Comparison of ENCODE assay signal across 8 mouse cellular contexts in genomic region chr4:134975261-134975928, GRCm38 (mm10). TPM values are rescaled to one million over a fixed set of nuclear protein-coding genes. Genes with fewer than 3 reads are reported as not detected.
DNase-seq lines count a peak whose midpoint lies in the region; ATAC-seq and TF ChIP-seq lines count a peak whose summit lies in the region.

No protein-coding gene starts in this region.

- no peak overlapping the region for H3K4me3 ChIP-seq in kidney, embryonic 16.5 days (ENCODE audit: low read length)
- H3K4me3 ChIP-seq in ES-Bruce4 (ENCODE audit: low read depth, low read length) = no peak overlapping the region
- no peak overlapping the region for H3K4me3 ChIP-seq in embryonic facial prominence, embryonic 15.5 days (replicated peaks)
- H3K4me3 ChIP-seq in limb, embryonic 15.5 days = no peak overlapping the region
- H3K4me3 ChIP-seq in heart, embryonic 11.5 days (ENCODE audit: low read depth, low read length) = no peak overlapping the region

- no peak overlapping the region for H3K9ac ChIP-seq in kidney, embryonic 16.5 days (replicated peaks; ENCODE audit: low read length)
- H3K9ac ChIP-seq in ES-Bruce4 (ENCODE audit: low read depth, poor library complexity, severe bottlenecking) = no peak overlapping the region
- H3K9ac ChIP-seq in embryonic facial prominence, embryonic 15.5 days = no peak overlapping the region
- H3K9ac ChIP-seq in limb, embryonic 15.5 days = no peak overlapping the region
- no peak overlapping the region for H3K9ac ChIP-seq in heart, embryonic 11.5 days (ENCODE audit: low read depth, low read length)

- no peaks in the 10 kb centered on the region for H3K36me3 ChIP-seq in kidney, embryonic 16.5 days (ENCODE audit: insufficient read depth, low read length)
- H3K36me3 ChIP-seq in ES-Bruce4 (ENCODE audit: control insufficient read depth, insufficient read depth, low read length, poor library complexity, severe bottlenecking) = no peaks in the 10 kb centered on the region
- H3K36me3 ChIP-seq in embryonic facial prominence, embryonic 15.5 days = no peaks in the 10 kb centered on the region
- no peaks in the 10 kb centered on the region for H3K36me3 ChIP-seq in limb, embryonic 15.5 days
- no peaks in the 10 kb centered on the region for H3K36me3 ChIP-seq in heart, embryonic 11.5 days (ENCODE audit: control insufficient read depth, insufficient read depth, low read length)

- no peak overlapping the region for H3K27ac ChIP-seq in kidney, embryonic 16.5 days (ENCODE audit: low read length)
- no peak overlapping the region for H3K27ac ChIP-seq in ES-Bruce4 (ENCODE audit: insufficient read depth, low read length)
- H3K27ac ChIP-seq in embryonic facial prominence, embryonic 15.5 days (replicated peaks) = peak overlapping the region; percentile 48; the same call in 1 of the 2 replicates
- peak overlapping the region; percentile 63 for H3K27ac ChIP-seq in limb, embryonic 15.5 days
- H3K27ac ChIP-seq in heart, embryonic 11.5 days (ENCODE audit: low read depth, low read length) = no peak overlapping the region

- no peaks in the 10 kb centered on the region for H3K4me1 ChIP-seq in kidney, embryonic 16.5 days (ENCODE audit: insufficient read depth, low read length)
- no peaks in the 10 kb centered on the region for H3K4me1 ChIP-seq in ES-Bruce4 (ENCODE audit: control insufficient read depth, insufficient read depth, low read length)
- peaks cover 5% of the 10 kb centered on the region; the same call in 1 of the 2 replicates for H3K4me1 ChIP-seq in embryonic facial prominence, embryonic 15.5 days
- peaks cover 29% of the 10 kb centered on the region for H3K4me1 ChIP-seq in limb, embryonic 15.5 days
- no peaks in the 10 kb centered on the region for H3K4me1 ChIP-seq in heart, embryonic 11.5 days (ENCODE audit: control insufficient read depth, insufficient read depth, low read length)

- no peak for TF ChIP-seq POLR2A in ES-Bruce4 (IDR thresholded peaks at IDR 0.05; ENCODE audit: insufficient read depth, low read length)

- no peaks in the 10 kb centered on the region for H3K27me3 ChIP-seq in kidney, embryonic 16.5 days (ENCODE audit: insufficient read depth, low read length)
- no peaks in the 10 kb centered on the region for H3K27me3 ChIP-seq in ES-Bruce4 (ENCODE audit: control insufficient read depth, insufficient read depth, low read length, poor library complexity, severe bottlenecking)
- no peaks in the 10 kb centered on the region for H3K27me3 ChIP-seq in embryonic facial prominence, embryonic 15.5 days
- no peaks in the 10 kb centered on the region for H3K27me3 ChIP-seq in limb, embryonic 15.5 days
- H3K27me3 ChIP-seq in heart, embryonic 11.5 days (ENCODE audit: control insufficient read depth, insufficient read depth, low read length) = no peaks in the 10 kb centered on the region

- no peak for DNase-seq in kidney, adult 8-10 months
- DNase-seq in c-Kit-positive CD71-positive TER-119-positive erythroid progenitor cells, embryonic 14.5 days (ENCODE audit: low spot score) = no peak
- no peak for DNase-seq in thymus, postnatal 25 days

- no peak for TF ChIP-seq EP300 in ES-Bruce4 (IDR thresholded peaks at IDR 0.05; ENCODE audit: insufficient read depth, low read depth, low read length)

- H3K4me2 ChIP-seq in kidney, embryonic 16.5 days (replicated peaks; ENCODE audit: low read depth, low read length) = no peak overlapping the region
- H3K4me2 ChIP-seq in embryonic facial prominence, embryonic 15.5 days (replicated peaks) = no peak overlapping the region
- H3K4me2 ChIP-seq in limb, embryonic 15.5 days = no peak overlapping the region
- H3K4me2 ChIP-seq in heart, embryonic 11.5 days = no peak overlapping the region

- 0 out of 2 replicates have a peak, but pooled peaks have one; percentile 57 for ATAC-seq in kidney, embryonic 16.5 days (ENCODE audit: low FRiP score, low TSS enrichment)
- peak; percentile 85 for ATAC-seq in embryonic facial prominence, embryonic 15.5 days (ENCODE audit: insufficient number of reproducible peaks, low FRiP score, low TSS enrichment, low read depth)
- ATAC-seq in limb, embryonic 15.5 days (ENCODE audit: insufficient number of reproducible peaks, low FRiP score, low TSS enrichment, low read depth) = peak; percentile 78
- ATAC-seq in heart, embryonic 11.5 days (replicated peaks; ENCODE audit: insufficient number of reproducible peaks, low FRiP score, low TSS enrichment) = no peak

- no peaks in the 10 kb centered on the region; the same call in 1 of the 2 replicates for H3K9me3 ChIP-seq in kidney, embryonic 16.5 days (ENCODE audit: low read length)
- H3K9me3 ChIP-seq in ES-Bruce4 (replicated peaks; ENCODE audit: control insufficient read depth, insufficient read depth, low read length, poor library complexity, severe bottlenecking) = no peaks in the 10 kb centered on the region; the same call in 1 of the 2 replicates
- 0 out of 2 replicates have a peak, but pooled peaks cover 2% of the 10 kb centered on the region for H3K9me3 ChIP-seq in embryonic facial prominence, embryonic 15.5 days (replicated peaks)
- H3K9me3 ChIP-seq in limb, embryonic 15.5 days = no peaks in the 10 kb centered on the region
- no peaks in the 10 kb centered on the region for H3K9me3 ChIP-seq in heart, embryonic 11.5 days (replicated peaks; ENCODE audit: control insufficient read depth, low read length)

- peak; percentile 73 for TF ChIP-seq CTCF in ES-Bruce4 (IDR thresholded peaks at IDR 0.05; ENCODE audit: low read depth, low read length)

- WGBS in kidney, embryonic 16.5 days = 30% methylated on average over 14 of the region's 14 CpGs
- 14% methylated on average over 14 of the region's 14 CpGs for WGBS in embryonic facial prominence, embryonic 15.5 days
- 23% methylated on average over 14 of the region's 14 CpGs for WGBS in limb, embryonic 15.5 days
- WGBS in heart, embryonic 11.5 days (ENCODE audit: insufficient replicate concordance) = 30% methylated on average over 14 of the region's 14 CpGs

RNA-seq across cellular contexts. Expression of gene Syf2, which starts 44.7 kb away (rescaled TPM):
- polyA plus RNA-seq in kidney, embryonic 16.5 days (2015; fragmentation: Nextera tagmentation; extraction: Ambion mirVana) = 82.6 and 90.6 TPM in 2 replicates
- polyA plus RNA-seq in ES-Bruce4 (2011; ENCODE audit: insufficient read depth, insufficient read length, low read depth, missing spikeins) = 52.6 and 53.3 TPM in 2 replicates
- polyA plus RNA-seq in embryonic facial prominence, embryonic 15.5 days (2015; fragmentation: Nextera tagmentation; extraction: Ambion mirVana) = 77.8 and 83.6 TPM in 2 replicates
- polyA plus RNA-seq in limb, embryonic 15.5 days (2015; fragmentation: Nextera tagmentation; extraction: Ambion mirVana) = 76.6 and 80.6 TPM in 2 replicates
- 59.5 and 61.5 TPM in 2 replicates for polyA plus RNA-seq in heart, embryonic 11.5 days (2014; fragmentation: Nextera tagmentation; extraction: Ambion mirVana)

RNA-seq across cellular contexts. Expression of gene Rsrp1, which starts 52.0 kb away (rescaled TPM):
- polyA plus RNA-seq in kidney, embryonic 16.5 days (2015; fragmentation: Nextera tagmentation; extraction: Ambion mirVana) = 449 and 450 TPM in 2 replicates
- 209 and 226 TPM in 2 replicates for polyA plus RNA-seq in ES-Bruce4 (2011; ENCODE audit: insufficient read depth, insufficient read length, low read depth, missing spikeins)
- 505 and 540 TPM in 2 replicates for polyA plus RNA-seq in embryonic facial prominence, embryonic 15.5 days (2015; fragmentation: Nextera tagmentation; extraction: Ambion mirVana)
- 496 and 523 TPM in 2 replicates for polyA plus RNA-seq in limb, embryonic 15.5 days (2015; fragmentation: Nextera tagmentation; extraction: Ambion mirVana)
- 331 and 353 TPM in 2 replicates for polyA plus RNA-seq in heart, embryonic 11.5 days (2014; fragmentation: Nextera tagmentation; extraction: Ambion mirVana)

Comparison
In these comparisons a context has a peak if more than half of its experiments do, and no peak if none do; other contexts are left out.
1. H3K27ac ChIP-seq: peak in embryonic facial prominence, embryonic 15.5 days (single experiment) and limb, embryonic 15.5 days (single experiment); none in kidney, embryonic 16.5 days (single experiment), ES-Bruce4 (single experiment) and heart, embryonic 11.5 days (single experiment).